Mouse (Mus musculus): ENCODE measurements around the gene Bcl7c.
"Not testable (repeated sequence)": the region's sequence is repeated elsewhere in the genome, so short reads cannot be mapped to it uniquely, and the experiment has no call there.

Bcl7c gene

GRCm38 (mm10) chr7:127708207-127709078 is at the start of gene Bcl7c:
TSS of gene Bcl7c (minus strand) at chr7:127708933.
- peak; percentile 99 for DNase-seq

GRCm38 (mm10) chr7:127753741-127754140 is 45.0 kb upstream of the Bcl7c start:
- DNase-seq: no peak

GRCm38 (mm10) chr7:127753158-127753557 is 44.4 kb upstream of the Bcl7c start:
- DNase-seq: no peak

- peak; percentile 90 for DNase-seq
Observed at GRCm38 (mm10) chr7:127752069-127752468, 43.3 kb upstream of the Bcl7c start.

- peak; percentile 84 for DNase-seq
Observed at GRCm38 (mm10) chr7:127751619-127752018, 42.9 kb upstream of the Bcl7c start.

DNA sequence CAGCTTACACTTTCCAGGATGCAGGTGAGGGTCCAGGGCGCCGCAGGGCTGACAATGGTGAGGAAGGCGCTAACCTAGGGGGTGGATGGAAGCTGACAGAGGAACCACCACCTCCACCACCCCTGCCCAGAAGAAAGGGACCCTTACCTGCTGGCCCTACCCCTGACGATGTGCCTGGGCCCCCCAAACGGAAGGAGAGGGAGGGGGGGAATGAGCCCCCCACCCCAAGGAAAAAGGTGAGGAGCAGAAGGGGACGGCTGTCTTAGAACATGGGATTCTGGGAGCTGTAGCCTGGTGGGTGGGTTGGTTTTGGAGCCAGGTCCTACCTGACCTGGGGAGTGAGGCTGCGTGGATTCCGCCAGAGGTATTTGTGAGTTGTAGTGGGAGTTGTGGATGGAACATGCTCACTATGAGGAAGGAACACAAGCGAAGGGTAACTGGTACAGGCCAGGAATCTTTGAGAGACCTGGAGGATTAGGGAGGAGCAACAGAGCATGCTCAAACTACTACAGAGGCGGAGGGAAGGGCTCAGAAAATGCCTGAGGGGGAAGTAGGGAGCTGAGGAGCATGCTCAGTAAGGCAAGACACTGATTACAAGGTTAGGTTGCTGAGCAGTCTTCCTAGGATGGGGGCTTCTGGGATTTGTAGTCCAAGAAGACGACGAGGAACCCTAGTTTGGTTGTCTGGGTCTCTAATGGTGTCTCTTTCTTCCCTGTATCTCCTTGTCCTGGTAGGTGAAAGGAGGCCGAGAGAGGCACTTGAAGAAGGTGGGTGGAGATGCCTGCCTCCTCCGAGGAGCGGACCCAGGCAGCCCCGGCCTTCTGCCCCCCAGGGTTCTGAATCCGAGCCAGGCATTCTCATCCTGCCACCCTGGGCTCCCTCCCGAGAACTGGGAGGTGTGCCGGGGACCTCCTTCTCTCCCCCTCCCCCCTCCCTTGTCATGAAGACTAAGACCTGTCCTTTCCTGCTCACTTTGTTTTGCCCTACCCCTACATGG is 41.7 kb upstream of the Bcl7c start:
- DNase-seq: peak; percentile 91

GRCm38 (mm10) chr7:127748235-127748560 is 39.5 kb upstream of the Bcl7c start:
- no peak for DNase-seq

GRCm38 (mm10) chr7:127747559-127748234 is 39.0 kb upstream of the Bcl7c start:
- peak; percentile 92 for DNase-seq

- peak; percentile 97 for DNase-seq
Observed at GRCm38 (mm10) chr7:127746494-127747491, 38.1 kb upstream of the Bcl7c start.

DNA sequence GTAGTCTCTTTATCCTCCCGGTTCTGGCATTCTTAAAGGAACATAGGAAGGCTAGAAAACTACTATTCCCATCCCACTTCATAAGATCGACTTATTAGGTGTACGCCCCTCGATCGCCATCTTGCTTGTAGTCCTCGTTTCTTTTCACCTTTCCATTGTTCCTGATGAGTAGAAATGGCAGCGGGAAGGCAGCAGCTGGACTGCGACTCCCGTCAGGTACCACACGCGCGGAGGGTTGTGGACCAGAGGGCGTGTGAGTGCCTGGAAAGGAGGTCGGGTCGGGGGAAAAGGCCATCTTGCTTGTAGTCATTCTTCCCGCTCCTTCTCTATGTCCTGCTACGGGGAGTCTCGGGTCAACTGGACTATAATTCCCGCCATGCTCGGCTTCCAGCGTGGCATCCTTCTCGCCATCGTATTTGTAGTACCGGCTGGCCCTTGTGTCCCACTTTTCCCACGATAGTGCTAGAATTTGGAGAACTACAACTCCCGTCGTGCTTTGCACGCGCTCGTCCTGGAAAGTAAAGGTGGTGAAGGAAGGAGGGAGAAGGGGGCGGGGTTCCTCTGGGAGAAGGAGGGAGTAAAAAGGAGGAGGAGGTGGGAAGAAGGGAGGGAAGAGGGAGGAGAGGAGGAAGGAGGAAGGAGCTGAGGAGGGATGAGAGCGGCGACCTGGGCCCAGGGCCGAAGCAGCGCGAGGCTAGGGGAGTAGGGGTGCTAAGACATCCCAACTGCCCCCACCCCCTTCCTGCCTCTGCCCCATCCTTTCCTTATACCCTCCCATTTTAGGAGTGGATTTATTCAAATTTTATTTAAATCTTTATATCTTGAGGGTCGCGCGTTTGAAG is 37.1 kb upstream of the Bcl7c start:
- DNase-seq: peak; percentile 100

GRCm38 (mm10) chr7:127745251-127745651 is 36.5 kb upstream of the Bcl7c start:
- peak; percentile 100 for DNase-seq

GRCm38 (mm10) chr7:127744366-127745045 is 35.8 kb upstream of the Bcl7c start, which contains the start of gene Fbxl19:
TSS of gene Fbxl19 (plus strand) at chr7:127744543.
- peak; percentile 96 for DNase-seq

DNA sequence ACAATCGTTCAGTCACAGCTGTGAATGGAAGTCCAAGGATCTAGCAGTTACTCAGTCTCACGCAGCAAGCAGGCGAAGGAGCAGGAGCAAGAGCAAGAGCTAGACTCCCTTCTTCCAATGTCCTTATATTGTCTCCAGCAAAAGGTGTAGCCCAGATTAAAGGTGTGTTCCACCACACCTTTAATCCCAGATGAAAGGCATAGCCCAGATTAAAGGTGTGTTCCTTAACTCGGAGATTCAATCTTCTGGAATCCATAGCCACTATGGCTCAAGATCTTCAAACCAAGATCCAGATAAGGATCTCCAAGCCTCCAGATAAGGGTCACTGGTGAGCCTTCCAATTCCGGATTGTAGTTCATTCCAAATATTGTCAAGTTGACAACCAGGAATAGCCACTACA is 23.3 kb upstream of the Bcl7c start, which contains the start of gene Ctf2:
TSS of gene Ctf2 (minus strand) at position 101 of the 400 bp plus-strand sequence.
- DNase-seq: not testable (repeated sequence)

- no peak for DNase-seq
Observed at GRCm38 (mm10) chr7:127730170-127730569, 21.4 kb upstream of the Bcl7c start.

DNA sequence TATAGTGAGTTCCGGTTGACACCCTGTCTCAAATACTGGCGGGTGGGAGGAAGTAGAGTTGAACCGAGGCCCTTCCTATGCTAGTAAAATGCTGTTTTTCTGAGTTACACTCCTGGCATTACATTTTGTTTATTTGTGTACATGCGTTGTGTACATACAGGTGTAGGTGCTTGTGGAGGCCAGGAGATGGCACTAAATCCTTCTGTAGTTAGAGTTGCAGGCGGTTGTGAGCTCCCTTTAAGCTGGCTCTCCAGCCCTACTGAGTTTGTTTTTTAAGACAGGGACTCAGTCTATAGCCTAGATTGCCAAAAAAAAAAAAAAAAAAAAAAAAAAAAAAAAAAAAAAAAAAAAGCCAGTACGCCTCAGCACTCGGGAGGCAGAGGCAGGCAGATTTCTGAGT is 19.2 kb upstream of the Bcl7c start:
- no peak for DNase-seq

DNA sequence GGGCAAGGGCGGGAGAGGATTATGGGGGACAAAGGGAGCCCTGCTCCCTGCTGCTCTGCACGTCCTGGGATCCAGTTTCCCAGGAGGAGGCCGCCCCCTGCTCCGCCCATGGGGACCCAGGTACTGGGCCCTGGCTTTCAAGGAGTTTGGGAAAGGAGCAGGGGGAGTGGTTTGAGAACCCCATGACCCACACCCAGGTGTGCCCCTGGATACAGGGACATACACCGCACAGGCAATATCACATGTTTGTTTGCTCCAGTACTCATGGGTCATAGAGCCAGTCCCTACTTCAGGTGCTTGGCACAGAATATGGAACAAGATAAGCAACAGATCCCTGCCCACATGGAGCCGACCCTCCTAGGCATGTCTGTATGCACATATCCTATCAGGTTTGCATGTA is 17.2 kb upstream of the Bcl7c start:
- no peak for DNase-seq

GRCm38 (mm10) chr7:127725490-127725889 is 16.8 kb upstream of the Bcl7c start:
- no peak for DNase-seq

DNA sequence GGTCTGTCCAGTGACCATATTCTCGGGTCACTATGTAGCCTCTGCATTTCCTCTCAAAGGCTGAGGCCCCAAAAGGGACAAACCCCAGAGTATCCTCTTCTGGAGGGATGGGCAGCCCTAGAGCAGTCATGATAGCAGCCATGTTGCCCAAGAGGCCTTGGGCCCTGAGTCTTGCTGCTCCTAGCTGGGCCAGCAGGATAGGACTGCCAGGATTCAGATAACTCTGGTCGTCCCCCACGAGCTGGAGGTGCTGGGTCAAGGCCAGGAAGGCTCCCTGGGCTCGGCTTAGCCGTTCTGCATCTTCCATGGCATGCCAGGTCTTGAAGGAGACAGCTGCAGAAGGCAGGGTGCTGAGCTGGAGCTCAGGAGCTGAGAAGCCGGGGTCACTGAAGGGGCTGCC is 10.5 kb upstream of the Bcl7c start:
- peak; percentile 86 for DNase-seq

GRCm38 (mm10) chr7:127718339-127718738 is 9.6 kb upstream of the Bcl7c start:
- peak; percentile 40 for DNase-seq

DNA sequence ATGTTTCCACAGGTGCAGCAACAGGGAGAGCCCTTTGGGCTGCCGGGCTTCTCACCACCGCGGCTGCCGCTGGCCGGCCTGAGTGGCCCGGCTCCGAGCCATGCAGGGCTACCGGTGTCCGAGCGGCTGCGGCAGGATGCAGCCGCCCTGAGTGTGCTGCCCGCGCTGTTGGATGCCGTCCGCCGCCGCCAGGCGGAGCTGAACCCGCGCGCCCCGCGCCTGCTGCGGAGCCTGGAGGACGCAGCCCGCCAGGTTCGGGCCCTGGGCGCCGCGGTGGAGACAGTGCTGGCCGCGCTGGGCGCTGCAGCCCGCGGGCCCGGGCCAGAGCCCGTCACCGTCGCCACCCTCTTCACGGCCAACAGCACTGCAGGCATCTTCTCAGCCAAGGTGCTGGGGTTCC is 8.3 kb upstream of the Bcl7c start:
- DNase-seq: peak; percentile 94

Measured in heart, adult 11 months (tissue).